Mouse (Mus musculus) neural tube, embryonic 10.5 days (tissue): Measurements from ENCODE around the gene Vps18.
A peak's percentile ranks its signal among the peaks of the same experiment; 100 is the strongest.

Experiments
- DNase-seq: peaks from one replicate; pipeline ENCODE4 v3.0.0-alpha.2; 2017; ENCODE audit warnings: low spot score; ENCODE audit errors: extremely low spot score

The Vps18 gene

GRCm38 (mm10) chr2:119289014-119289416 lies 475 bp downstream of the Vps18 start:
- DNase-seq: no peak

- DNase-seq: no peak
These were observed 3.7 kb downstream of the Vps18 start for GRCm38 (mm10) chr2:119292281-119292680.

DNA sequence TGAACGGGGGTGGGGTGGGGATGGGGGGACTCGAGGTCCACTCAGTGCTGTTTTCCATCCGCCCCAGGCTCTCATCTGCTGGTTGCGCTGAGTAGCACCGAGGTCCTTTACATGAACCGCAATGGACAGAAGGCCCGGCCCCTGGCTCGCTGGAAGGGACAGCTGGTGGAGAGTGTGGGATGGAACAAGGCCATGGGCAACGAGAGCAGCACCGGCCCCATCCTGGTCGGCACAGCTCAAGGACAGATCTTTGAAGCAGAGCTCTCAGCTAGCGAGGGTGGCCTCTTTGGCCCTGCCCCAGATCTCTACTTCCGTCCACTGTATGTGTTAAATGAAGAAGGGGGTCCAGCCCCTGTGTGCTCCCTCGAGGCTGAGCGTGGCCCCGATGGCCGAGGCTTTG lies 4.3 kb downstream of the Vps18 start:
- DNase-seq: no peak

DNA sequence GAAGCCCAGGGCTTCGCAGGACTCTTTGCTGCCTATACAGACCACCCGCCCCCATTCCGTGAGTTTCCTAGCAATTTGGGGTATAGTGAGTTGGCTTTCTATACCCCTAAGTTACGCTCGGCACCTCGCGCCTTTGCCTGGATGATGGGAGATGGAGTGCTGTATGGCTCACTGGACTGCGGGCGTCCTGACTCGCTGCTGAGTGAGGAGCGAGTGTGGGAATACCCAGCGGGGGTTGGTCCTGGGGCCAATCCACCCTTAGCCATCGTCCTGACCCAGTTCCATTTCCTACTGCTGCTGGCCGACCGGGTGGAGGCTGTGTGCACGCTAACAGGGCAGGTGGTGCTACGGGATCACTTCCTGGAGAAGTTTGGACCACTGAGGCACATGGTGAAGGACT lies 4.8 kb downstream of the Vps18 start:
- DNase-seq: no peak

DNA sequence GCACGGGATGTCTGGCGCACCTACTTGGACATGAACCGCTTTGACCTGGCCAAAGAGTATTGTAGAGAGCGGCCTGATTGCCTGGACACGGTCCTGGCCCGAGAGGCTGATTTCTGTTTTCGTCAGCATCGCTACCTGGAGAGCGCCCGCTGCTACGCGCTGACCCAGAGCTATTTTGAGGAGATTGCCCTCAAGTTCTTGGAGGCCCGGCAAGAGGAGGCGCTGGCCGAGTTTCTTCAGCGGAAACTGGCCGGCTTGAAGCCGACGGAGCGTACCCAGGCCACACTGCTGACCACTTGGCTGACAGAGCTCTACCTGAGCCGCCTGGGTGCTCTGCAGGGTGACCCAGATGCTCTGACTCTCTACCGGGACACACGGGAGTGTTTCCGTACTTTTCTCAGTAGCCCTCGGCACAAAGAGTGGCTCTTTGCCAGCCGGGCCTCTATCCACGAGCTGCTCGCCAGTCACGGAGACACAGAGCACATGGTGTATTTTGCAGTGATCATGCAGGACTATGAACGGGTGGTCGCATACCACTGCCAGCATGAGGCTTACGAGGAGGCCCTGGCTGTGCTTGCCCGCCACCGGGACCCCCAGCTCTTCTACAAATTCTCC lies 5.3 kb downstream of the Vps18 start:
- DNase-seq: no peak

- no peak for DNase-seq
These were observed 5.9 kb downstream of the Vps18 start for GRCm38 (mm10) chr2:119294411-119294810.

- DNase-seq: no peak
These were observed 8.2 kb downstream of the Vps18 start for GRCm38 (mm10) chr2:119296756-119297155.

DNA sequence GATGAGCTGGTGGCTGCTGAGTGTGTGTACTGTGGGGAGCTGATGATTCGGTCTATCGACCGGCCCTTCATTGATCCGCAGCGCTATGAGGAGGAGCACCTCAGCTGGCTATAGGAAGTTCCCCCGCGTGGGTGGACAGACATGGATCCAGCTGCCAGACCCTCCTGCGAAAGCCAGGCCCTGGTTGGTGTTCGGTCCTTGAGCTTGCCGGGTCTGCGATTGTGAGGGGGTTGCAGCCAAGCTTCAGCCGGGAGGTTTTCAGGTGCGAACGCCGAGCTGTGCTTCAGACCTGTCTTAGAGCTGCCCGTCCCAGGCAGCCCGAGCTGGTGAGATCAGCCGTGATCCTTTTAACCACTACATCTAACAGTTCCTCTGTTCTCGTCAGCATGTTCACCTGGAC lies 9.0 kb downstream of the Vps18 start:
- no peak for DNase-seq

DNA sequence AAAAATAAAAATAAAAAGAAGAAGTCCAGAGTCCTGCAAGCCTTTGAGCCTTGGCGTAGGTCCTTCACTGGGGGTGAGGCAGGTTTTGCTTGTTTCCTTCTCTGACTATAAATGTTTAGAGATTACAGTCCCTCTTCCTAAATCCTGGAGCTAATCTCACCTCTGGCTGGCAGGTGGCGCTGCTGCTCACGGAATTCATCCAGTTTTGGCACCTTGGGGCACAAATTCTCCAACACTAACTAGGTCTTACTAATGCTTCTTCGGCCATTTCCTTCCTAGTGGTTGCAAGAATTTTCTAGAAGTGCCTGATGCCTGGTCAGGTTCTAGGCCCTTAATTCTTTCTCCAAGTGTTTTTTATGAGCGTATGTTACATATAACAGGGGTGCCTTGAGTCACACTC lies 9.8 kb downstream of the Vps18 start:
- no peak for DNase-seq

DNA sequence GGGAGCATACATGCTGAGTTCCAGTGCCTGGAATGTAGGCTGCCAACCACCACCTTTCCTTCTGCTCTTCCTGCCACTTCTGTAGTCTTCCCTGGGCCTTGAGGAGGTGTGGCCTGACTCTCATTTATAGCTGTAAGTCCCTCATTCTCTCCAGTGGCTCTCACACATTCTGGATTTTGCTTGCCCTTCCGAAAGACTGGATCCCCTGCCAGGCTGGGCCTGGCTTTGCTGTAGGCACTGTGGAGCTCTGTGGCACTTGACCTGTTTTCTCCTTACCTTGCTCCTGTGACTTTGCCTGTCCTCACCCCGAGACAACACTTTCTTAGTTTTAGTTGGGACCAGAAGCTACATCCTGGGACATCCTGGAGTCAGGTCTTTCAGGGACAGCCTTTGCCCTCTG lies 10.3 kb downstream of the Vps18 start:
- DNase-seq: no peak

DNA sequence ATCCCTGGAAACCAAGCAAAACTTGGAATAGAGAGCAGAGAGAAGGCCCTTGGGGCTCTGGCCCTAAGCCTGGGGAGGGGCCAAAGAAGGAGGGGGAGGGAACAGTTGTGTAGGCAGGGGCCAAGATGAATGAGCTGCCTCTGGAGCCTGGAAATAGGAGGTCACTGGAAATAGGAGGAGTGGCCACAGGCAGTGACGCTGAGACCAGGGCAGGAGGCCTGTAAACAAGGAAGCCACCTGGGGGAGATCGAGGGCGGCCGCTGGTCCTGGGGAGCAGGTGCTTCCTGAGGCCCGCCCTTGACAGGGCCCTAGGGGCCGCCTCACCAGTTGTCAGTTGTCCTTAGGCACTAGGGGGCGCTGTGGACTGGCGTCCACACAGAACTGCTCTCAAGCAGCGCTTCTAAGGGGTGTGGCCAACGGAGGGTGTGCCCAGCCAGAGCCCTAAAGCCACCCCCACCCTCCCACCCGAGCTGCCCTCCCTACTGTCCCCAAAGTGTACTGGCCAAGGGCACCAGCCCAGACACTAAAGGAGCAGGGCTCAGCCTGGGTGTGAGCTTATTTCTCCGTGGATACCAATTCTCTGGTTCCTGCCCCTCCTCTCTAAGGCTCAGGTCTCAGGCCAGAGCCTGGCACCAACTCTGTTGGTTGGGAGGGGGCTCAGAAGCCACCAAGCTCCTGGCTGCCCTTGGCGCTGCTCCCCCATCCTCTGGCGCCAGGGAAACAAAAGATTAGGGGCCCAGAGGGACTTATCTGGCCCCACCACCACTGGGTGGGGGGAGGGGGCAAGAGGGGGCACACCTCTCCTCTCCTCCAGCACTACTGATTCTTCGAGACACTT lies 11.7 kb downstream of the Vps18 start:
- DNase-seq: peak; percentile 76

- no peak for DNase-seq
These were observed 12.4 kb downstream of the Vps18 start for GRCm38 (mm10) chr2:119300819-119301493.

DNA sequence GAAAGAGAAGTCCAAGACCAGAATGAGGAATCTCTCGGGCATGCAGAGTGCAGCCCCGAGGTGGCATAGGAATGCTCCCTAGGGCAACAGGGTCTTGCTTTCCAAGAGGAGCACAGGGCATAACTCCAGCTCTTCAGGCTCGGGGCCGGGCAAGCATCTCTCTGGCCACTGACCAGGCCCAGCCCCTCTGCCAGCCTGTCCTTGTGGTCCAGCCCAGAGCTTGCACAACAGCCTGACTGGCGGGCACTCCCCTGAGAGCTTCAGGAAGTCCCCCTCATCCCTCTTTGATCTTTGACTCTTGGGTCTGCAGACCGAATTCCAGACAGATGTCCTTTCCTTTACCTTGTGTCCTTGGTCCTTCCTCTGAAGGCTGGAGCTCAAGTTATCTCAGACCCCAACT lies 14.3 kb downstream of the Vps18 start:
- DNase-seq: no peak

GRCm38 (mm10) chr2:119304391-119304790 lies 15.9 kb downstream of the Vps18 start:
- no peak for DNase-seq

DNA sequence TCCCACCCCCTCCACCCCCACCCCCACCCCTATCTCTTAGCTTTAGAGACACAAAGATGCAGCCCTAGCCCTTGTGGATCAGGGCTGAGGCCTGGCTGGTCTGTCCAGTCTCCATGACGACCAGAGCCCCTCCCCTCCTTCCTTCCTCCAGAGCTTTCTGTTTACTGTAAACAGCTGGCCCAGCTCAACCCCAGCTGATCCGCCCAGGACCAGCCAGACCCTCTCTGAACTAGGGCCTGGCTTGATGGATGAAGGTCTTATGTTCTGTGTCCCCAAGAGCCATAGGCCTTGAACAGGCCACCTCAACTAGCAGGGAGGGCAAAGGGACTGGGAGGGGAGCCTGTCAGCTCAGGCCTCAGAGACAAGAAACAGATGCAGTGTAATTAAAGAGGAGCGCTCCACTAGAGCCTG lies 16.3 kb downstream of the Vps18 start:
- no peak for DNase-seq

GRCm38 (mm10) chr2:119311544-119311943 lies 23.0 kb downstream of the Vps18 start:
- no peak for DNase-seq

DNA sequence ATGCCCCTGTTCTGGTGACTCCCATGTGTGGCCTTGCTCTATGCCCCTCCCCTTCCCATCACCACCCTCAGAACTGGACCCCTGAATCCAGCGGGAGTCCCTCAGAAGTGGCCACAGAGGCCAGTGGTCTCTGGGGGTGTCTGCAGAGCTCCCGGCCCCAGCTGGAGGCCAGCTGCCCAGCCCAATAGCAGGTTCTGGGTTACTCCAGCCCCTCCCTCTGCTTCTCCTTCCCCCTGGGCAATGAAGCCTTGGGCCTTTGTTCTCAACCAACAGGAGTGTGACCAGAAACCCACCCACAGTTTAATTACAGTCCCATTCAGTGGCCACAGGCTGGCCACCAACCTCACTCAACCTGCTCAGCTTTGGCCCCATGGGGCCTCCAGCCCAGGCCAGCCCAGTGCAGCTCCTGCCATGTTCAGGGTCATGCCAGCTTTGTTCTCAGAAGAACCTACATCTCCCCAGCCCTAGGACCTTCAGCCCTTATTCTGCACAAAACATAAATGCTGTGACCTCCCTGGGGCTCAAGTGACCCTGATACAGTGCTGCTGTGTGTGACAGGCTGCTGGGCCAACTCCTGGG lies 23.9 kb downstream of the Vps18 start:
- no peak for DNase-seq

DNA sequence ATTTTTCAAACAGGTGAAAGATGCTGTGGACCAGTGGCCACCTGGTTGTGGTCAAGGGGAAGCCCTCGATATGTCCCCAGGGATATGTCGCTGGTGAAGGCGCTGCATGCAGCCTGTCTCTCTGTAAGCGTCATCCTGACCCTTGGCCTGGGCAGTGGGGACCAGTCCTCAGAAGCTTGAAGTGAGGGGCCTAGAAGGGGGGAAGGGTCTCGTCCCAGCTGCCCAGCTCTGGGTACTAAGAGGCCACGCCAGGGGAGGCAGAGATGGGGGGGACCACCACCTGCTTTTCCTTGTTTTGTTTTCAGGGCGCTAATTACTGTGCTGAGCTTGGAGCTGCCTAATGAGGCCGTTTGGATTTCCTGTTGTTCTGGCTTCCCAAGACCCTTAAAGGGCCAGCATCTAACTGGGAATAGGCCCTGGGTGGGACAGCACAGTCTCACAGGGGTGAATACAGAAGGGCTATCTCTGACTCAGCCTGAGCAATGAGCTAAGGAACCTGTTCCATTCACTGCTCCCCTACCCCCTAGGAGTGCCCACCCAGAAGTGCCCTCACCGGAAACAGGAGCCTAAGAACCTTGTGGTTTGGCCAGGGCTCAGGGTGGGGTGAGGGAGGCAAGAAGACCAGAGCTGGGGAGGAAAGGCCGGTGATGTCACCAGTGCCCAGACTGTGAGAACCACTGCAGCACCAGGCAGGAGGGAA lies 25.4 kb downstream of the Vps18 start:
- DNase-seq: no peak

GRCm38 (mm10) chr2:119314742-119315310 lies 26.3 kb downstream of the Vps18 start:
- no peak for DNase-seq

- DNase-seq: no peak
These were observed 29.6 kb downstream of the Vps18 start for GRCm38 (mm10) chr2:119318043-119318710.

- no peak for DNase-seq
These were observed 32.0 kb downstream of the Vps18 start for GRCm38 (mm10) chr2:119320571-119320970.
